Mouse (Mus musculus) lung, postnatal 0 days (tissue): ENCODE data around the gene Ppil1. TPM values are rescaled to one million over a fixed set of nuclear protein-coding genes. Genes with fewer than 3 reads are reported as not detected.
A peak's percentile ranks its signal among the peaks of the same experiment; 100 is the strongest.

ENCODE experiments used
- ATAC-seq: fragments of 200-750 bp; cut with Nextera tagmentation; 2 replicates; pipeline ENCODE4 v1.8.0; 2017; ENCODE audit warnings: moderate library complexity
- DNase-seq: peaks from one replicate; pipeline ENCODE4 v3.0.0-alpha.2; 2016; ENCODE audit warnings: low spot score
- H3K27ac ChIP-seq: fragments of 300-500 bp; sonication (generic); 2 replicates; pipeline ENCODE4 v1.5.1; 2014; ENCODE audit warnings: antibody characterized with exemption, mild to moderate bottlenecking, low read length, mixed read lengths
- H3K27me3 ChIP-seq: fragments of 300-500 bp; sonication (generic); replicated peaks from 2 replicates; pipeline ENCODE4 v1.6.1; 2014; ENCODE audit warnings: low read length, mixed read lengths; ENCODE audit not compliant: insufficient read depth
- H3K36me3 ChIP-seq: fragments of 300-500 bp; sonication (generic); 2 replicates; pipeline ENCODE4 v1.6.1; 2014; ENCODE audit warnings: low read length, mixed read lengths; ENCODE audit not compliant: insufficient read depth
- H3K4me1 ChIP-seq: fragments of 300-500 bp; sonication (generic); 2 replicates; pipeline ENCODE4 v1.6.1; 2014; ENCODE audit warnings: antibody characterized with exemption, low read depth, low read length, mixed read lengths; ENCODE audit not compliant: insufficient read depth
- H3K4me2 ChIP-seq: fragments of 300-500 bp; sonication (generic); replicated peaks from 2 replicates; pipeline ENCODE4 v1.6.1; 2014; ENCODE audit warnings: low read depth, mild to moderate bottlenecking, low read length, moderate library complexity, mixed read lengths
- H3K4me3 ChIP-seq: fragments of 300-500 bp; sonication (generic); 2 replicates; pipeline ENCODE4 v1.5.1; 2014; ENCODE audit warnings: low read depth, low read length
- H3K9ac ChIP-seq: fragments of 300-500 bp; sonication (generic); replicated peaks from 2 replicates; pipeline ENCODE4 v1.6.1; 2014; ENCODE audit warnings: low read depth, mild to moderate bottlenecking
- H3K9me3 ChIP-seq: fragments of 300-500 bp; sonication (generic); 2 replicates; pipeline ENCODE4 v1.6.1; 2016; ENCODE audit warnings: low read length, mixed read lengths
- CTCF ChIP-seq: IDR thresholded peaks from 2 replicates; pipeline ENCODE4 v1.5.1; 2016; ENCODE audit warnings: antibody characterized with exemption, mild to moderate bottlenecking
- EP300 ChIP-seq: IDR thresholded peaks from 2 replicates; pipeline ENCODE4 v1.6.1; 2016; ENCODE audit warnings: antibody characterized with exemption, mild to moderate bottlenecking, control low read depth
- WGBS: fragments of 180-500 bp; shearing (Covaris S2); extraction: QIAGEN DNeasy Blood & Tissue Kit; methylation state at CpG from one replicate; pipeline ENCODE4 v1.1.7; 2014; 5-methylcytosine and 5-hydroxymethylcytosine counted together
- polyA plus RNA-seq: library from polyadenylated mRNA; unstranded; fragments of >200 nt; fragmentation: Nextera tagmentation; extraction: Ambion mirVana; gene quantifications from 2 replicates; pipeline ENCODE4 v1.2.1, GENCODE M21; 2015

Gene Ppil1
- polyA plus RNA-seq, 1 experiment from 2014 or later: 44.5 TPM

GRCm38 (mm10) chr17:29244912-29245311, 19.1 kb downstream of the Ppil1 start:
- WGBS: 32% methylated on average over 10 of the region's 12 CpGs
- H3K4me2 ChIP-seq: no peak overlapping the region
- H3K27me3 ChIP-seq: no peaks in the 10 kb centered on the region; the same call in 1 of the 2 replicates
- H3K27ac ChIP-seq: no peak overlapping the region
- H3K4me1 ChIP-seq: no peaks in the 10 kb centered on the region; the same call in 1 of the 2 replicates
- H3K36me3 ChIP-seq: no peaks in the 10 kb centered on the region
- ATAC-seq (no peak), DNase-seq (no peak)
- no peak overlapping the region for H3K4me3 ChIP-seq
- H3K9me3 ChIP-seq: no peaks in the 10 kb centered on the region
- H3K9ac ChIP-seq: no peak overlapping the region
- TF ChIP-seq CTCF (no peak), EP300 (no peak)

DNA sequence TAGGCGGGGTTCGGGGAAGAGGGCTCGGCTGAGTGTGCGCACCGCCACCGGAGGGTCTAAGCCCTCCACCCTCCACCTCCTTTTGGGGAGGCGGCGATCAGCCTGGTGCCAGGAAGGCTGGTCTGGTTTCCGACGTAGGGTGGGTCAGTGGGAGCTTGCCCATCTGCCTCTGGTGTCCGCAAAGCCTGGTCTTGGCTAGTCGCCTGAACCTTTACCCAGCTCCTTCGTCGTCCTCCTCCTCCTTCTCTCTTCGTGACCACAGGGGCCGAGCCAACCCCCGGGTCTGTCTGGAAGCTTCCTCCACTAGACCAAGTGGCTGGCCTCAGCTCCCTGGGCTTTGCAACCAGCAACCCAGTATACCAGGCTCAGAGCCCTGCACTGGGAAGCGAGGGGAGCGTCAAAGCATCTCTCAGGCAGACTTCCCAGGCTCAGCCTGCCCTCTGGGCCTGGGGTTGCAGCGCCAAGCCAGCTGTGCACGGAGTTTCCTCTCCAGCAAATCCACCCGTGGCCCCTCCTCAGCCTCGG, 25.5 kb downstream of the Ppil1 start:
- H3K9ac ChIP-seq: no peak overlapping the region
- no peak for DNase-seq
- H3K4me2 ChIP-seq: peak overlapping the region; percentile 100
- peaks cover 11% of the 10 kb centered on the region for H3K4me1 ChIP-seq
- H3K9me3 ChIP-seq: no peaks in the 10 kb centered on the region
- H3K4me3 ChIP-seq: peak overlapping the region; percentile 58
- 2% methylated on average over 20 of the region's 23 CpGs for WGBS
- no peak for TF ChIP-seq CTCF
- TF ChIP-seq EP300: no peak
- H3K36me3 ChIP-seq: no peaks in the 10 kb centered on the region
- ATAC-seq: peak; percentile 20; the same call in 1 of the 2 replicates
- H3K27me3 ChIP-seq: peaks cover 7% of the 10 kb centered on the region; the same call in 1 of the 2 replicates
- H3K27ac ChIP-seq: no peak overlapping the region

GRCm38 (mm10) chr17:29237772-29238420, 26.1 kb downstream of the Ppil1 start, which contains the start of gene Cpne5:
Cpne5 (minus strand) TSS chr17:29238167.
- ATAC-seq (peak; percentile 56), DNase-seq (peak; percentile 18)
- Histone ChIP-seq H3K4me3 (peak within 1 kb of the TSS; percentile 58), H3K27me3 (peaks cover 7% of the 10 kb centered on the region; the same call in 1 of the 2 replicates), H3K36me3 (no peaks in the 10 kb centered on the region), H3K9me3 (no peaks in the 10 kb centered on the region), H3K27ac (no peak within 1 kb of the TSS), H3K9ac (no peak within 1 kb of the TSS), H3K4me1 (peaks cover 11% of the 10 kb centered on the region), H3K4me2 (peak within 1 kb of the TSS; percentile 100)
- no peak for TF ChIP-seq CTCF
- no peak for TF ChIP-seq EP300
- WGBS: 2% methylated on average over 32 of the region's 73 CpGs

DNA sequence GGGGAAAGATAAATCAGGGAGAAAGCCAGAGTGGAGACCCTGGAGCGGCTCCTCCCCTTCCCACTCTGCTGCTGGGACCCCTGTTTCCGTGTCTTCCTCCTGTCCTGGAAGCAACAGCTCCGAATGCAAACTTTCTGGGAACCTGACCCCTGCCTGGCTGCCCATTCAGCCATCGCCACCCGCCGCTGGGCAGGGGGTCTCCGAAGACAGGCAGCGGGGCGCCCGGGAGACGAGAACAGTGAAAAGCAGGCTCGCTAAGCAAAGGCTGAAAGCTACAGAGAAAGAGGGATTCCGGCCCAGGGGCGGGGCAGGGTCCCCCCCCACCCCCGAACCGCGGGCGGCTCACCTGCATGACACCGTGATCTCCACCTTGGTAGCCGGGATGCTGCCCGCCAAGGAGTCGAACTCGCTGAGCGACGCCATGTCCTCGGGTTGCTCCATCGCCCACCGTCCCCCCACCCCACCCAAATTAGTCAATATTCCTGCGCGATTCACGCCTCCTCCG, 26.7 kb downstream of the Ppil1 start:
- Histone ChIP-seq H3K27ac (no peak overlapping the region), H3K9me3 (no peaks in the 10 kb centered on the region), H3K27me3 (peaks cover 7% of the 10 kb centered on the region; the same call in 1 of the 2 replicates), H3K36me3 (no peaks in the 10 kb centered on the region), H3K4me3 (peak overlapping the region; percentile 58), H3K4me1 (peaks cover 11% of the 10 kb centered on the region), H3K4me2 (peak overlapping the region; percentile 100), H3K9ac (no peak overlapping the region)
- DNase-seq (no peak), ATAC-seq (no peak; the same call in 1 of the 2 replicates)
- WGBS: 4% methylated on average over 18 of the region's 32 CpGs
- TF ChIP-seq CTCF: no peak
- no peak for TF ChIP-seq EP300

- Histone ChIP-seq H3K4me3 (no peak overlapping the region), H3K9me3 (no peaks in the 10 kb centered on the region), H3K36me3 (no peaks in the 10 kb centered on the region), H3K27ac (no peak overlapping the region), H3K4me1 (peaks cover 11% of the 10 kb centered on the region), H3K9ac (no peak overlapping the region), H3K27me3 (peaks cover 7% of the 10 kb centered on the region; the same call in 1 of the 2 replicates), H3K4me2 (no peak overlapping the region)
- 38% methylated on average over 7 of the region's 7 CpGs for WGBS
- DNase-seq (no peak), ATAC-seq (no peak)
- TF ChIP-seq CTCF (no peak), EP300 (no peak)
Measured at GRCm38 (mm10) chr17:29236111-29236510, 27.9 kb downstream of the Ppil1 start.

DNA sequence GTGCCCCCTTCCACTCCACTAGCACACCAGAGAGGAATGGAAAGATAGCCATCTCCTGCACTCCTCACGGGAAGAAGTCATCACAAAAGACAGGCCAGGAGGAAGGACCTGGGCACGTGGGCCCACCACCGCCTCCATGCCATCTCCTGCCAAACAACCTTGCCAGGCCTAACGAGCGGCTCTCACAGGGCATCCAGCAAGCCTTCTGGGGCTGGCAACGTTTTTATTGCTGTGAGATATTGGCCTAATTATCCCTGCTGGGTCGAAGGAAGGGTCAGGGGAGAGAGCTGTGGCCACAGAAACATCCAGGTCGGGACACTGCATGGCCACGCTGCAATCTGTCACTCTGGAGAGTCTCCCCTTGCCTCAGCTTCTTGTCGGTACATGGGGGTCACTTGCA, 32.9 kb downstream of the Ppil1 start:
- WGBS: 78% methylated on average over 10 of the region's 10 CpGs
- H3K4me1 ChIP-seq: no peaks in the 10 kb centered on the region
- no peak overlapping the region for H3K4me3 ChIP-seq
- H3K9ac ChIP-seq: no peak overlapping the region
- no peaks in the 10 kb centered on the region for H3K9me3 ChIP-seq
- no peak overlapping the region for H3K4me2 ChIP-seq
- TF ChIP-seq EP300 (no peak), CTCF (no peak)
- ATAC-seq (no peak), DNase-seq (no peak)
- H3K36me3 ChIP-seq: no peaks in the 10 kb centered on the region
- H3K27ac ChIP-seq: no peak overlapping the region
- H3K27me3 ChIP-seq: no peaks in the 10 kb centered on the region
